Mouse (Mus musculus): Measurements from ENCODE around the gene Fbxo9.
"Not testable (repeated sequence)": the region's sequence is repeated elsewhere in the genome, so short reads cannot be mapped to it uniquely, and the experiment has no call there.

Gene Fbxo9

DNA sequence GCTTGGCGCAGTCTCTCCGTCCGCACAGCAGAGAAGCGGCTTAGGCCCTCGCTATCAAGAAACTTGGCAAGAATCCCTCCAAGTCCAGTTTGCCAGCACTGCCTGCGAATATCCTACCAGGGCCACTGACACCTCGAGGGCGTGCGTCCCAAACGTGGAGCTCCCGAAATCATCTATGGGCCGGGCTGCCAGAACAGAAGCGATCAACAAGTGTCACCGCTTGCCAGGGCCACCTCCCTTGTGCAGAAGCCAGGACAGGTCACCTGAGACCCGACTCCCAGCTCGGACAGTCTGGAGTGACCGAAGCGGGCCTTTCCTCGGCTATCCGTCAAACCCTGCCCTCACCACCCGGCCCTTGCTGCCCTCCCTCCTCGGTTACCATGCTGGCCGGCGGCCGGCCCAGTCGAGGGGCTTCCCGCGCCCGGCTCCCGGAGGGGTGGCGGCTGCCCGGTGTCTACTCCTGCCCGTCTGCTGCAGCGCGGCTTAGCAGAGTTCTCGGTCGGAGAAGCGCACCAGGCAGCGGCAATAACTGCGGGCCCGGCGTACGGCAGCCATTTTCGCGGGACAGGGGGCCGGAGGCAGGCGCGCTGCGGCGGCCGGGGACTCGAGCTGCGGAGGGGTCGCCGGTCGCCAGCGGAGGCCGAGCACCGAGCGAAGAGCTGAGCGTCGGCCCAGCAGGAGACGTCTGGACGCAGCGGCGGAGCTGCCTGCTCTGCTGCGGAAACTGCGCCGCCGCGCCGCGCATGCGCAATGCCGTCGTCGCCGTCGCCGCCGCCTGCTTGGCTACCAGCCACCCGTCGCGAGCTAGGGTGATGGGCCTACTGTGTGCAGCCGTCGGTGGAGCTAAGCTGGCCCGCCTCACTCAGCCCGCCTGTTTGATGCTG is 711 bp downstream of the Fbxo9 start:
- DNase-seq (ENCODE audit: low read depth, low spot score), result peak; percentile 58

DNA sequence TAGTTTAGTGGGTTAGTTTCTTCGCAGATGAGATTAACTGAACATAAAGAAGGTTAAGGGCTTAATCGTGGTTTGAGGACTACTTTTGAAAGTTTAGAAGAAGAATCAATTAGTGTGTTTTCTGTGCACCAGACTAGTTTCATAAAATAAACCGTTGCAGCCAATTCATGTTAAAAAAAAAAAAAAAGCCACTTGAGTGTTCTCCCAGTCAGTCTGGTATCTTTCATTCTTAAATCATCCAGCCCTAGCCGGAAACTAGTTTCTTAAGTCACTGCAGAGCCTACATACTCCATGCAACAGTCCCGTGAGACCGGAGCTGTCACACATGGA is 1.3 kb downstream of the Fbxo9 start:
- DNase-seq (ENCODE audit: low read depth, low spot score), result no peak

DNA sequence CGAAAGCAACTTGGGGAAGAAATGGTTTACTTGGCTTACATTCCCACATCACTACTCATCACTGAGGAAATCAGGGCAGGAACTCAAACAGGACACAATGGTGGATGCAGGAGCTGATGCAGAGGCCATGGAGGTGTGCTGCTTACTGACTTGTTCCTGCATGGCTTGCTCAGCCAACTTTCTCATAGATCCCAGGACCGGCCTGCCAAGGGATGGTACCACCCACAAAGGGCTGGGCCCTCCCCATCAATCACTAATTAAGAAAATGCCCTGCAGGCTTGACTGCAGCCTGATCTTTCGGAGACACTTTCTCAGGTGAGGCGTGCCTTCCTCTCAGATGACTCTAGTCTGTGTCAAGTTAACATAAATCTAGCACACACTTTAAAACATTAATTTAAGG is 2.0 kb downstream of the Fbxo9 start:
- DNase-seq (ENCODE audit: low read depth, low spot score), result no peak

DNA sequence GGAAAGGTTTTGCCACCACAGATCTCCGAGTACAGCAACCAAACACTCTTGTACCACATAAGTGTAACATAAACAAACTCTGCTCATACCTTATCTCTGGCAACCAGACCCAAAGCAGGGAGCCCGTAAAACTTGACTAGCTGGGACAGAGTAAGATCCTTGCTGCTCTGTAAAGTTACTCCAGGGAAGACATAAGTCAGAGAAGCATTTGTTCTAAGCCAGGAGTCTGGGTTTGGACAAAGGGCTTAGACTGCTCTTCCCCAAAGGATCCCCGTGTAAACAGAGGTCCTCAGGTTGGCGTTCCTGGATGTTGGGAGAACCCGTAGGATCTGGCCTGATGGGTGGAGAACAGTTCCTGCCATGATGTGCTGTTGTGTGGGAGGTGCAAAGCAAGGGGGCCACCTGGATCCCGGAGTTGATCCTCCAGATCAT is 3.3 kb downstream of the Fbxo9 start:
- DNase-seq (ENCODE audit: low read depth, low spot score), result no peak

DNA sequence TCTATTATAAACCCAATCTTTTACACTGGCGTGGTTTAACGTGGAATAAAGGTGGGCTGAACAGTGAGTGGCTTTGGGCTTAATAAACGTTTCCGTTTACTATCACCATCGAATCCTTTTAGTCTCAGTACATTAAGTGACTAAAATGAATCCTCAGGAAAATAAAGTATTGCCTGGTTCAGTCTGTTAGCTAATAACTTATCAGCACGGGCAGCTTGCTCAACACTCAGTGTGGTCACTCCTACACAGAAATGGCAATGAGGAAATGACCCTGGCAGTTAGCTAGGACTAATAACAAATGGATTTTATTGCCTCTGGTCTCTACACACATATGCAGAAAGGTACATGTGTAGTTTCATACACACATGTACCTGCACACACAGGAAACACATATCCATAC is 3.9 kb downstream of the Fbxo9 start:
- DNase-seq (ENCODE audit: low read depth, low spot score), result no peak

DNA sequence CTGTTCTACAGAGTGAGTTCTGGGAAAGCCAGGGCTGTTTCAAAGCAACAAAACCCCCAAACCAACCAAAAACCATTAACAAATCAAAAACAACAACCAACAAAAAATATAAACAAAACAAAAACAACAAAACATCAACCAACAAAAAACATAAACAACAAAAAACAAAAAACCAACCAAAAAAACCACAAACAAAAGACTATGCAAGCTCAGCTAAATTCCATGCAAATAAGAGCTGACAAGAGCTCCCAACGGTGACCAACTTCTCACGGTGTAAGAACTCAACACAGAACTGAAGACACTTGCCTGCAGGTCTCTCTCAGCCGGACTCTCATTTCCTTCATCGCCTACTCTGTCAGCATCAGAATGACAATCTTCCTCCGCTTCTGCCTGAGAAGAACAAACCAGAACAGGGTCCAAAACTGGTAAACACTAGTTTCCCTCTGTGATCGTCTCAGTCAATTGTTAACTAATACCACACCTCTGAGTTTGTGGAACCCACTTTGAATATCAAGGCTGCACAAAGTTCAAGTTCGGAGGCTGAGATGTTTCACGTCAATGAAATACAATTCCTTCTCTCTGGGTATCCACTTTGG is 4.8 kb downstream of the Fbxo9 start:
- DNase-seq (ENCODE audit: low read depth, low spot score), result peak; percentile 11

DNA sequence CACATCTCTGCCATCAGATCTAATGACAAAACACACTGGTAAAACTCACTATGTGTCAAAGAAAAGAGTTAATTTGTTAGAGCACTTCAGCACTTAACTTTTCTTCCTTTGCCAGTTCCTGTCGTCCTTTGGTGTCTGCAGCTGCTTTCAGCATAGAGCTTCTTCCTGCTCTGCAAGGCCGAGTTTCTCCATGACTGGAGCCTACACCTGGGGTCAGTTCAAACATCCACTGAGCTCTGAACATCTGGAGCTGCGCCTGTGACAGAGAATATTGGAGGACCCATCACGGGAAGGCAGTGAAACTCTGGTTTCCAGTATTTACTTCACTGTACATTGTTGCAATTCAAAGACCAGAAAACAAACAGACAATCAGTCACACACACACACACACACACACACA is 7.4 kb downstream of the Fbxo9 start:
- DNase-seq (ENCODE audit: low read depth, low spot score), result no peak

DNA sequence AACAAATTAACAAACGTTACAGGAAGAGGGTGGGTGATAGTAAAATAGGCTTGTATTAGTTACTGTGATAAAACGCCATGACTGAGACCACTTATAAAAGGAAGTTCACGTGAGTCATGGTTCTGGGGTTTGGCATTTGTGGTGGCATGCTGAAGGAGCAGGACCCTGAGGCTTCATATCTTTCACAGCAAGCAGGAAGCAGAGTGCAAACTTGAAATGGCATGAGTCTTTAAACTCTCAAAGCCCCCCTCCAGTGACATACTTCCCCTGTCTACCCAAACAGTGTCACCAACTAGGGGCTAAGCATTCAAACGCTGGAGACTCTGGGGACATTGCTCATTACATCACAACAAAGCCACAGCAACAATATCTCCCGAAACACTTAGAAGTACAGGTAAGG is 7.9 kb downstream of the Fbxo9 start:
- no peak for DNase-seq (ENCODE audit: low read depth, low spot score)

DNA sequence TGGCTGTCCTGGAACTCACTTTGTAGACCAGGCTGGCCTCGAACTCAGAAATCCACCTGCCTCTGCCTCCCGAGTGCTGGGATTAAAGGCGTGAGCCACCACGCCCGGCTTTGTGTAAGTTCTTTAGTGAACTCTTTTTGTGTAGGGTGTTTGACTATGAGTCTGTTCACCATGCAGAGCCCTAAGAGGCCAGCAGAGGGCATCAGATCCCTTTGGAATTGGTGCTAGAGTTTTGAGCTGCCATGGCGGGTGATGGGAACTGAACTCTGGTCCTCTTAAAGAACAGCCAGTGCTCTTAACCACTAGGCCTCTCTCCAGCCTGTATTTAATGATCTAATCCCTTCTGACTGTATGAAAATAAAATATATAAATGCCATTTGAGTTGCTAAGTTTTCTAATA is 12.5 kb downstream of the Fbxo9 start:
- peak; percentile 36 for DNase-seq (ENCODE audit: low read depth, low spot score)

DNA sequence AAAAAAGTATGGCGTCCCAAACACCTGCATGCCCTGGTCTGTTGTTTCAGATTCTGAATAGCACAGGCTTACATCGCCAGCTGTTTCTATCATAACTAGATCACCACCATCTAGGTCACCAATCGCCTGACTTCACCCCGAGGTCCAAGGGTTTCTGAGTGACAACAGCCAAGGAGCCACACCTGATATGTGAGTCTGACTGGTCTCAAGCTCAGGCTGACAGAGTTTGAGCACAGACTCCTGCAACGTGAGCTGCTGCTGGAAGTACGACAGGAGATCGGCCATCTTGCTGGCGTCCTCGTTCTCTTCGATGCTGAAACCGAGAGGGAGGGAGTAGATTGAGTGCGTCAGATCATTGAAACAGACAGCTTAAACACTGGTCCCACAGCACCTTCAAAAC is 13.2 kb downstream of the Fbxo9 start:
- DNase-seq (ENCODE audit: low read depth, low spot score), result no peak

DNA sequence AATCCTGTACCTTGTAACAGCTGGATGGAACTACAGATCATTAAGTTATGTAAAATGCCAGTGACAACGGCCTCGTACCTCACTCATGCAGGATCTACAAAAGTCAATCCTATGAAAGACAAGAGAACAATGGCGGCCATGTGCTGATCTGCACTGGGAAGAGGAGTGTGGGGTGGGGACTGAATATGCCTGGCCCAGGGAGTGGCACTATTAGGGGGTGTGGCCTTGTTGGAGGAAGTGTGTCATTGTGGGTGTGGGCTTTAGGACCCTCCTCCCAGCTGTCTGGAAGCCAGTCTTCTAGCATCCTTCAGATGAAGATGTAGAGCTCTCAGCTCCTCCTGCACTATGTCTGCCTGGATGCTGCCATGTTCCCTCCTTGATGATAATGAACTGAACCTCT is 18.3 kb downstream of the Fbxo9 start:
- DNase-seq (ENCODE audit: low read depth, low spot score), result no peak

DNA sequence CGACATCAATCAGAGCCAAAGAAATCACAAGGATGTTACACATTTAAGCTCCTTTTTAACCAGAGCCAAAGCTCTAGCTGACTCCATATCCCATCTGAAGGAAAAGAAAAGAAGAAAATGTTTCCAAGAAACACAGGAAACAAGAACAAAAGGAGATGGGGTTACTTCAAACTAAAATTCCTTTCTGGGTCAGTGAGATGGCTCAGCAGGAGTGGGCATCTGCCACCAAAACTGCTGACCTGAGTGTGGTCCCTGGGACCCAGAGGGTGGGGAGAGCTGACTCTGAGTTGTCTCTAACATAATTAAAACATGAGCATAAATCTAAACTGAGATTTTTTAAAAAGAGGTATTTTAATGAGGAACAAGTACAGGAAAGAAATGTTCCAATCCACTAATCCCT is 19.0 kb downstream of the Fbxo9 start:
- no peak for DNase-seq (ENCODE audit: low read depth, low spot score)

DNA sequence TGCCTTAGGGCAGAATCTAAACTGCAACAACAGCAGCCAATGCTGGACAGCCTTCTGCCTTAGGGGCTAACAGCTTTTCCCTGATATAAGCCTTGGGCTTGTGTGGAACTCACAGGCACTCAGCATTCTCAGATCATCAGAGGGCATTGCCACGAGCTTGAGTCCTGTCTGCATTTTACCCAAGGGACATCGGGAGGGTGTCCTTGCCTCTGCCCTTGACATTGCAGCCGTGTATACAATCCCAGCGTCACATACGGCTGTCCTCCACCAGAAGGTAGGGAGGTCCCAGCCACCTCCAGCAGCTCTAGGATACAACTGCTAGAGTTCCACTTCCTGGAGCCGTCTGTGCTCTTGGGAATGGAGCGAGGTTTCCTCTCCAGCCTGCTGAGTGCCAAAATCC is 19.9 kb downstream of the Fbxo9 start:
- no peak for DNase-seq (ENCODE audit: low read depth, low spot score)

DNA sequence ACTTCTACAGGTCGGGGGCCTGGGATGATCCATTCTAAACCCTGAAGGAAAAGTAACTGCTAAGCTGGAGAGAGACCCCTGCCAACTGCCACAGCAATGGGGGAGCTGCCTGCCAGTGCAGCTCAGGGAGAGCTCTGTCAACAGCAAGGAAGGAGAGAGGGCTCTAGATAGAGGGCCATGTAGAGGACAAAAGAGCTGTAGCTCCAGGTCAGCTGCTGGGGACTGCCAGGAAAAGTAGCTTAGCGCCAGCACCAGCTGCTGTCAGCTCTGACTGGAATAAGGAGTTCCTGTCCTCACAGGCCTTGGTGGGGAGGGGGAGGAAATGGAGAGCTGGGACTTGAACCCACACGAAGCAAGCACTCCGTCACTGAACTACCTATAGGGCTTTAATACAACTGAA is 20.3 kb downstream of the Fbxo9 start:
- DNase-seq (ENCODE audit: low read depth, low spot score), result no peak

DNA sequence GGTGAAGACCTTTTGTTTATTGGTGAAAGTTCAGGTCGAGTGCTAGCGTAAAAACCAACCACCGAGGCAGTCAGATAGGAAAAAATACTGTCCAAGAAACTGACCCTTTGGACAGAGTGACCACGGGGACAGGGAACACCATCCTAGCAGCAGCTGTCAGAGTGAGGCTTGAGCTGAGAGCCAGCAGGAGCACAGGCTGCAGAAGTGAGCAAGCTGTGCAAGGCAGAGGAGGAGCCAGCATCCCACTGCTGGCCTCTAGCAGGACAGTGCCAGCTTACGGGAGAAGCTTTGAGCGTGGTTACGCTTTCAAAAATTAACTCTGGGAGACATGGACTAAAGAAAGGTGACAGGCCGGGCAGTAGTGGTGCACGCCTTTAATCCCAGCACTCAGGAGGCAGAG is 21.1 kb downstream of the Fbxo9 start:
- DNase-seq (ENCODE audit: low read depth, low spot score), result no peak

DNA sequence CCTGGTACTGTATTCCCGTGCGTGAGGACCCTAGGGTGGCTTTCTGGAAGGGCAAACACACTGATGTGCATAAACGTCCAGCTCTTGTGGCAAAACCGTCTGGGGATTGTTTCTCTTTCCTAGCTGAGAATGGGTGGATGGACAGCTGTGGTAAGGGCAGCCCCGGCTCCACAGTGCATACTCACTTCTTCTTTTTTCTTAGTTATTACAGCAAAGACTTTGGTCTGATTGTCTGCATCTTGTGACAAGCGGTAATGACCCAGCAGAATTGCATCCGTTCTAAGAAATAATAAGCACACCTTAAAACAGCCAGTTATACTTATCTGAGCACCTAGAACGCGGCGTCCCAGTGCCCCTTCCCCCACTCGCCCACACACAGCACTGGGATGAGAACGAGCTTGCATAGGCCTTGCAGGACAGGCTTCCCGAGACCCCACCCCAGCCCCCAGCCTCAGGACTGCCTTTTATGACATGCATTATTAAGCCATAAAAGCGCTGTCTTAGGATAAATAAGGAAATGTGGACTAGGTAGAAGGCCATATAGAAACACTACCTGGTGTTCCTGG is 23.1 kb downstream of the Fbxo9 start:
- DNase-seq (ENCODE audit: low read depth, low spot score), result no peak

DNA sequence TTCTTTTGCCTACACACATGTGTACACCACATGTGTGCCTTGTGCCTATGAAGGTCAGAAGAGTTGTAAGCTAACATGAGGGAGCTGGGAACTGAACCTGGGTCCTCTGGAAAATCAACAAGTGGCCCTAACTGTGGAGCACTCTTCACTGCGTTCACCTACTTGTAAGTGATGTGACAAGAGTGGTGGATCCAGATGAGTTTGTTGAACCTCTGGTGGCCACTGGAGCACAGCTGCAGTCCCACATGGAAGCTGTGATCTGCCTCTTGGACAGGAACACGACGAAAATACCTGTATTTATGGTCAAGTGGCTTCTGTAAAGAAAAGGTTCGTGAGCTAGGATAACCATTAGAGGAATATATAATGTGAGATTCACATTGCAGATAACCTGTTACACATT is 24.5 kb downstream of the Fbxo9 start:
- no peak for DNase-seq (ENCODE audit: low read depth, low spot score)

DNA sequence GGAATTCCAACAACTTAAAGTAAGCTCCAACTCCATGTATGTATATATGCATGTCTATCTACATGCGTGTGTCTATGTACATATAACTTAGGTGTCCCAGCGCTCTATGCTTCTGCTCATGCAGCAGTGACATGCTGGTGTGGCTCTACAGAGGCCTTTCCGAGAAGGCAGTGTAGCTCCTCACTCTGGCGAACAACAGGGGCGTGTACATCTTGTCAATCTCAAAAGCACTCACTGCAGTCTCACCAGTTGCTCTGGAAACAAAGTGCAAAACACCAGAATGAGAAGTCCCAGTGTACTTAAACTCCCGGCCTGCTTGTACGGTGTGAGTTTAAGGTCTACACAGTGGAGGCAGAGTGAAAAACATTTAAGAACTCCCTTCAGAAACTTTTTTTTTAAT is 27.0 kb downstream of the Fbxo9 start:
- DNase-seq (ENCODE audit: low read depth, low spot score), result no peak

DNA sequence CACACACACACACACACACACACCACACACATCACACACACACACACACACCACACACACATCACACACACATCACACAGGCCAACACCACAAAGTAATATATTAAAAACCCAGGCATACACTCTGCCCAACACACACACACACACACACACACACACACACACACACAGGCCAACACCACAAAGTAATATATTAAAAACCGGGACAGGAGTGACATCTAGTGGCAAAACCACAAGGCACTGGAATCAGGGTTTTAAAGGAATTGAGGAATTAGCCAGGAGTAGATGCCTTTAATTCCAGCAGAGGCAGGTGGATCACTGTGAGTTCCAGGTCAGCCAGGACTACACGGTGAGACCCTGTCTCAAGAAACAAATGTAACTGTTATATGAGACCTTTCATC is 30.6 kb downstream of the Fbxo9 start:
- DNase-seq (ENCODE audit: low read depth, low spot score), result no peak

DNA sequence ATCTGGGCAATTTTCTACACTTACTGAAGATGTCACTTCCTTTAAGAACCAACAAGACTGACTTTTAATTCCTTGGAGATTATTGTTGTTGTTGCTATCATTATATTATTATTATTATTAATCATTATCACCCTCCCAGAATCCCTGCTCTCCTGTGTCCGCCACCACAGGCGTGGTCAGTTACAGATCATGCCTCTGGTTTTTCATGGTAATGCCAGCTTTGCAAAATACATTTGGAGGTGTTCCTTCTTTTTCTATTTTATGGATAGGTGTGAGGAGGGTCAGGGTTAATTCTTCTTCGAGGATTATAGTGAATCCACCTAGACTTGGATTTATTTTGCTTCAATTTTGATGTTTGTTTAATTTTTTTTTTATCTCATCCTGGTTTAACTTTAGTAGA is 33.6 kb downstream of the Fbxo9 start:
- DNase-seq (ENCODE audit: low read depth, low spot score), result no peak

DNA sequence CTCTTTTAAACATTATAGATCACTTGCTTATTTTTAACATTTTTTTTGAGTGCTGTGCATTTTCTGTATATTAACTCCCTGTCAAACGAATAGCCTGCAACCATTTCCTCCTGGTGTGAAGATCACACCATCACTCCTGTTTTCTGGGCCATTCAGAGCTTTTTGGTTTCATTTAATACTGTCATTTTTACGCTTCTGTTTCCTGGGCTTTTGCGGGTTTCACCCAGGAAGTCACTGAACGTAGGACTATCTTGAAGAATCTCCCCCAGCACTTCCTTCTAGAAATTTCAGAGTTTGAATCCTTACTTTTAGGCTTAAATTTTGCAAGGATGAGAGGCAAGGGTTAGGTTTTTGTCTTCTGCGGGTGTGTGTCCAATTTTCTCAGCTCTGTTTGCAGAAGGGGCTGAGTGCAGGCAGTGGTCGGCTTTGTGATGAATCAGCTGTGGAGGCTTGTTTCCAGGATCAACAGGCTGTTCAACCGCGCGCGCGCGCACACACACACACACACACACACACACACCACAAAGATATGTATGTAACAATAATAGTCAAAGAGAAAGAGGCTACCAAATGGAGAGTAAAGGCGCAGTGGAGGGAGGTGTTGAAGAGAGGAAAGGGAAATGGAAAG is 35.0 kb downstream of the Fbxo9 start:
- DNase-seq (ENCODE audit: low read depth, low spot score), result no peak

DNA sequence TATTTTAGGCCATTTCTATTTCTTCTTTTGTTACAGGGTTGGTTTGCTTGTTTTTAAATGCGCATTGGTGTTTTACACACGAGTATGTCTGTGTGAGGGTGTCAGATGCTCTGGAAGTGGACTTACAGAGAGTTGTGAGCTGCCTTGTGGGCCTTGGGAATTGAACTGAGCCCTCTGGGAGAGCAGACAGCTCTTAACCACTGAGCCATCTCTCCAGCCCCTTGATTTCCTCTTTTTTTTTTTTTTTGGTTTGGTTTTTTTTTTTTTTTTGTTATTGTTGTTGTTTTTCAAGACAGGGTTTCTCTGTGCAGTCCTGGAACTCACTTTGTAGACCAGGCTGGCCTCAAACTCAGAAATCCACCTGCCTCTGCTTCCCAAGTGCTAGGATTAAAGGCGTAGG is 35.6 kb downstream of the Fbxo9 start:
- DNase-seq (ENCODE audit: low read depth, low spot score), result not testable (repeated sequence)

DNA sequence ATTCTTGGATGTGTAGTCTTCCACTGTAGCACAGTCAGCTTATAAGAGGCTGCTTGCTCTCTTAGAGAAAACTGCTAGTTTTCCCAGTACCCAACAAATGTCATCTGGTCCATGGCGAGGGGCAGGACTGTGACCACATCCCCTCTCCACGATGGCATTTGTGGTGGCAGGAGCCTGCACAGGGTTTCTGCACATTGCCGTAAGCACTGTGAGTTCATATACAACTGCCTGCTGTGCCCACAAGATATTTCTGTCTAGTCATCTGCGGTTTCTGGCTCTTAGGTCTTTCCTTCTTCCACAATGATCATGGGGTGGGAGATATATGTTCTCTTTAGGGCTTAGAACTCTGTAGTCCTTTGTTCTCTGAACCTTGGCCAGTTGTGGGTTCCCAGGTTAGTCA is 37.2 kb downstream of the Fbxo9 start:
- no peak for DNase-seq (ENCODE audit: low read depth, low spot score)

All from WW6 (cell line).